Mouse (Mus musculus) megakaryocyte, embryonic 14.5 days (primary cell): ENCODE results near the gene Zmym6.

Experiments used
- FLI1 ChIP-seq: IDR thresholded peaks from 2 replicates; pipeline ENCODE4 v1.6.1; 2012; ENCODE audit warnings: low read length, inconsistent platforms, mixed read lengths
- GATA1 ChIP-seq: IDR thresholded peaks from 3 replicates; pipeline ENCODE4 v1.6.1; 2012; ENCODE audit warnings: mixed read lengths, low read length, inconsistent platforms, borderline replicate concordance

DNA sequence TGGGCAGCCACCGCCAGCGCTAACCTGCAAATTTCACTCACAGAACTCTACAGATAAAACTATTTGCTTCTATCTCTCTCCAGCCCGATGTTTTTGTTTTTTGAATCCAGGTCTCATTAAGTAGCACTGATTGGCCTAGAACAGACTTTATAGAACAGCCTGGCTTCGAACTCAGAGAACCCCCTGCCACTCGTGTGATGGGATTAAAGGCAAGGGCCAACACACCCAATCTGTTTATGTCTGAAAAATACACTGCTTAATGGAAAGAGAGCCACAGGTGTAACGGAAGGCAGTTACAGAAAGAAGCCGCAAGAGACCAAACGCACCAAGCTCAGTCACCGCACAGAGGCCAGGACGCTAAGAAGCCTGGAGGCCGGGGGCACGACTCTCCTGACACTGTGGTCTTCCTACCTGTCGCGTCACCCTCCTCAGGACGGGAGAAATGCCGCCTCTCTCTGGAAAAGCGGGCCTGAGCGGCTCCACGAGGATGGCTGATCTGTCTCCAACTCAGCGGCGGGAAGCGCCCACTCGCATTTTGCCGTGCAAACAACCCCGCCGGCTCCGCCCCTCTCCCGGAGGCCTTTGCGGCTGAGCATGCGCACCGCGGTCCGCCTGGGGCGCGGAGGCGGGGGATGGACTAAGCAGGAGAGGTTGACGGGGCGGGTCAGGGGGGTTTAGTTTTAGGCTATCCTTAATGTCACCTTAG lies 16.4 kb upstream of the Zmym6 start, which contains the start of gene Zmym1:
- no peak for TF ChIP-seq GATA1
- no peak for TF ChIP-seq FLI1
